Mouse (Mus musculus): ENCODE results near the gene Sp100.

Sp100 gene

DNA sequence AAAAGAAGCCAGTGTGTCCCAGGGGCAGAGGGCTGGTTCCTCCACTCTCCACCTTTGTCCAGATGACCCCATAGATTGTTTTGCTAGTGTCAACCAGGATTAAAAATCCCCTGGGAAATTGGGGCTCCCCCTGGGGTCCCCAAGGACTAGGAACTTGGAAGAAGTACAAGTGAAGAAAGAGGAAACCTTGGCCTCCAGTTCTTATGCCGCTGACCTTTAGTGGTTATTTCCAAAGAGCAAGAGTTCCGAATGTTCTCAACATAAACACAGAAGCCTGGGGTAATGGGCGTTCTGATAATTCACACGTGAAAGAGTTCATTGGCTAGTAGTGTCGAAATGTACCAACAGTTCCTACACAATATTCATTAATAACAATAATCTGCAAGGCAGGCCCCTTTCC is 96.7 kb downstream of the Sp100 start:
- DNase-seq (ENCODE audit: low spot score), result no peak

DNA sequence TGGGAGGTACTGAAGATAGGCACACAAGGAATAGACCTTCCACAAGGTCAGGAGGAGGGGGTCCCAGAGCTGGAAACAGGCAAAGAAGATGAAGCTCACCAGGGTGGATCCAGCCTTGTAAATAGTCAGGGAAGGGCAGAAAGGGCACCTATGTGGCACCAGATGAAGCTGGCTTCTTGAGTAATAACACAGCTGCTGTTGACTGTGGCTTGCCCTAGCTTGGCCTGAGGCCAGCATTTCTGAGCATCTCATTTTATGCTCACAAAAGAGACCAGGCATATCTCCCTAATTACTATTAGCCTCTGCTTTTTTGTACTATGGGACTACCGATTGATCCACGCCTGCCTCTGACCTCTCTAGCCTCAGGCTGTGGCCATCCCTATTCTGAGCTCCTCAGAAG is 100.0 kb downstream of the Sp100 start:
- DNase-seq (ENCODE audit: low spot score), result no peak

DNA sequence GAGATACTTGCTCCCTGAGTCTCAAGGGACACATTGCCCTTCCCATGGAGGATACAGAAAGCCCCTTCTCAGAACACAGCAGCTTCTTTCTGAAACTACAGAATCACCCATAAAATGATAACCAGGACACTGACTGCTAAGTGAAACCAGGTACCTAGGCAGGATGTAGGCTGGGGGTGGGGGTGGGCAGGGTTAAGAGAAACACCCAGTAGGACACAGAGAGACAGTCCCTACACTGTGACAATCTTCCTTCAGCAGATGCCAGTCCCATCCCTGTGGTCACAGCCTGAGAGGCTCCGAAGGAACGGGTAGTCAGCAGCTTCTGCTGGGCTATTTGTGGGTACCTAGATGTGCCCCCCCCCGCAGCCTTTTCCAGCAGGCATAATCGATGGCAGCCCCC is 100.9 kb downstream of the Sp100 start:
- no peak for DNase-seq (ENCODE audit: low spot score)

DNA sequence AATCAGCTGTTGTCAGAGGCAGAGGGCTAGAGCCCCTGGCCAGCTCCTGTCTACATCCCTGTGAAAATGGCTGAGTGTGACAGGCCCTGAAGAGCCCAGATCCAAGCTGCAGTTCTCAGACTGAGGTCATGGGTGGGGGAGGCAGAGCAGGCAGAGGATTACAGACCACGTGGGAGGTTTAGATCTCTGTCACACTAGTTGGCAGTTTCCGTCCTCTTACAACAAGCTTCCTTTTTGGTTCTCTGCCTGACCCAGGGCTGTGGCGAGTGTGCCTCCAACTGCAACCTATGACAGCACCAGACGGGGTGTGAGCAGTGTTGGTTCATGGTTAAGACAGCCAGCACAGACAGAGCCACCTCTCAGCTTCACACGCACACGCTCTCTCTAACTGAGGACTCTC is 101.7 kb downstream of the Sp100 start:
- DNase-seq (ENCODE audit: low spot score), result peak; percentile 44

DNA sequence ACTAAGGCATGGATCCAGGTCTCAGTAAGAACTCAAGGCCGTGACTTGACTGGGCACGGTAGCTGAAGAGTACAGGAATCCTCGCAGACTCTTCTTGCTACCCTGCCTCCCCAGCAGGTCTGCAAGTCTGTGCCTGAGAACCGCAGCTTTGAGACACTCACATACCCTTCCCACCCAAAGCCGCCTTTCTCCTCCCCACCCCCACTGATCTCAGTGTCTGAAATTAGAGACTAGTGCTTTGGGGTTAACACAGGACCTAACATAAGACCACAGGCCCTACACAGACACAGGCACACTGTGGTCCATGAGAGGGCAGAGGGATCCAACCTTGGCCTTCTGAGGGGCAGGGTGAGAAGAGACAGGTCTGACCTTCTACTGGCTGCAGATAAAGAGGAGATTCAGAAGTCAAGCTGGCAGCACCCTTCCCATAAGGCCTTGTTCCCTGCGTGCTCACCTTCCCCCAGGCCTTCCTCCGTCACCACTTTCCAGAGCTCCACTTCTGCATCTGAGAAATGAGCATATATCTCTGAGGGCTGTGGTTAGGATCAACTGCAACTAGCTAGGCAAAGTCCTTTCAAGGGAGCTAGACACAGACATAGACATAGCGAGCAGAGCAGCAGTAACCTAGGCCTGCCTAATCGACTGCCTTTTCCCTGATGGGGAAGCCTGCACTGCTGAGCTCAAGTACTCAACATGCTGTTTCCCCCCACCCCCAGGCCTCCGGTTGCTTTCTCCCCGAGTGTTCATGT is 102.3 kb downstream of the Sp100 start:
- DNase-seq (ENCODE audit: low spot score), result no peak

DNA sequence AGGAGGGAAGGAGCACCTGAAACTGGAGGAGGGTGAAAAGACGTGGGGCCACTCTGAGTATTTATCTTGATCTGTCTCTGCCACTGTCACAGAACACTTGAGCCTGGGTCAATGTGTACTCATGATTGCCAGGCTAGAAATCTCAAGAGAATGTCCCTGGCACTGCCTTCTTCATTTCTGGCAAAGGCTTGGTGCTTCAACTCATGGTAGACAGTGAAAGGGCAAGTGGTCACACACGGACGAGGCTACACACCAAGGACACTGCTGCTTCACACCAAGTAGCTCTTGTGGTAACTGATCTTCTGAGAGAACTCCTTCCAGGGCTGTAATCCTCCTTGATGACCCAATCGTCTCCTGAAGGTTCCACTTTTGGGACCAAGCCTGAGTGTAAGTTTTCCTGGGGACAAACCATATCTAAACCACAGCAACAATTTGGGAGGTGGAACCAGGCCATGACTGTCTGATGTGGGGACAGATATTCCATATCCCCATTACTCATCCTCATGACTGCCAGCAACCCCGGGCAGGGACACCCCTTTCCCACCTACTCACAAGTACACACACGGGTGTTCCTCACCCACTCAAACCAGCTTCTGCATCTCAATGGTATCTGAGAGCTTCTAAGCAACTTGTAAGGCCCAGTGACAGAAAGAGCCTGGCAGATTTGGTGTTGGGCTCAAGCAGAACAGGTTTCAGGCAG is 107.9 kb downstream of the Sp100 start:
- no peak for DNase-seq (ENCODE audit: low spot score)

DNA sequence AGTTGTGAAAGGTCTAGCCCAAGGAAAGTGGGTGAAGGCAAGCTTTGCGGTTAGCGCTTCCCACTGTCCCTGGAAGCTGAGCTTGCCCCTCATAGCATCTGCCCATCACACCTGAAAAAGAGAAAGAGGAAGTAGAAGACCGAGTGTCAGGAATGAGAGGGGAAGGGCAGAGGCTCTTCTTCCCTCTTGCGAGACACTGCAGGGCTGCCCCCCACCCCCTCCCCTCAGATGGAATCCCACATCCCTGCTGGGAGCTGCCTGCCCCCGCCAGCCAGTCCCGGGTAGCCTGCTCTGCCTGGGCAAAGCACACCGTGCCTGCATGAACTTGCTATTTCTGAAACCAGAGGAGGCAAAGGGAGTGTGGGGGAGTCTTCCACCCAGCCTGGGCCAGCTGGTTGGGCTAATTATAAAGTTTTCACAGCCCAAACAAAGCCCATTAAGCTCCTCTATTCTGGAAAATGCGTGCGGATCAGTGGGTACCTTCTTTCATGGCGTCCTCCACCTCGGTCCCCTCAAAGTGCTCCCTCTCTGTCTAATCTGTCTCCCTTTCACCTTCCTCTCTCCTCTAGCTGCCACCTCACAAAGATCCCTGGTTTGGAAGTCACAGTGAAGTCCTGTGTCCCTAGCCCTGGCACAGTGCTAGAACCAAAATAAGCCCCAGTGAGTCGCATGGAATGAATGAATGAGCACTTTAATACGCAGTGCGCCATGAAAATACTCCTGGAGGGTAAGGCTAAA is 108.6 kb downstream of the Sp100 start:
- DNase-seq (ENCODE audit: low spot score), result peak; percentile 44

DNA sequence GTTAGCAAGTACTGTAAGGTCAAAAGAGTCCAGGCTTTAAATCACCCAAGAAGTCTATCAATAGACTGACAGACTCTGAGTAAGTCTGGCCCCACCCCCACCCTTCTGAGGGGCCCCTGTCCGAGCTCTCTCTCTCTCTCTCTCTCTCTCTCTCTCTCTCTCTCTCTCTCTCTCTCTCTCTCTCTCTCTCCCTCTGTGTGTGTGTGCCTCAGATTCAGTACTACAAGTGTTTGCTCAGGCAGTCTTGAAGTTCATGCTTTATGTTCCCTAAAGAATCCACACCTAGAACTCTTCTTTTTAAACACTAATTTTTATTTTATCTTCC is 109.1 kb downstream of the Sp100 start:
- DNase-seq (ENCODE audit: low spot score), result no peak
